Mouse (Mus musculus) embryonic fibroblast, embryonic 13.5 days (primary cell): ENCODE results near the gene Shroom3.

Experiments
- CTCF ChIP-seq: IDR thresholded peaks from 2 replicates; pipeline ENCODE4 v1.5.1; 2011; ENCODE audit warnings: mild to moderate bottlenecking, control low read depth, low read length, moderate library complexity, borderline replicate concordance; ENCODE audit not compliant: insufficient read depth
- POLR2A ChIP-seq: IDR thresholded peaks from 2 replicates; pipeline ENCODE4 v1.6.1; 2011; ENCODE audit warnings: low read depth, mild to moderate bottlenecking, control low read depth, low read length, moderate library complexity

- TF ChIP-seq CTCF (no peak), POLR2A (no peak)
These were observed 84.1 kb downstream of the Shroom3 start for GRCm38 (mm10) chr5:92767194-92767777.
